Mouse (Mus musculus): ENCODE results near the gene Adamts14.

Adamts14 gene

GRCm38 (mm10) chr10:61273081-61273843 lies at the start of gene Adamts14:
Gene Adamts14, minus strand, starts transcription at chr10:61273438.
- DNase-seq (ENCODE audit: low spot score), result peak; percentile 20

- DNase-seq (ENCODE audit: low spot score), result no peak
Measured at GRCm38 (mm10) chr10:61318527-61318926, 45.3 kb upstream of the Adamts14 start.

- no peak for DNase-seq (ENCODE audit: low spot score)
Measured at GRCm38 (mm10) chr10:61315324-61315880, 42.2 kb upstream of the Adamts14 start.

- DNase-seq (ENCODE audit: low spot score), result no peak
Measured at GRCm38 (mm10) chr10:61313750-61314149, 40.5 kb upstream of the Adamts14 start.

- no peak for DNase-seq (ENCODE audit: low spot score)
Measured at GRCm38 (mm10) chr10:61312754-61313153, 39.5 kb upstream of the Adamts14 start.

GRCm38 (mm10) chr10:61312159-61312558 lies 38.9 kb upstream of the Adamts14 start:
- DNase-seq (ENCODE audit: low spot score), result no peak

- no peak for DNase-seq (ENCODE audit: low spot score)
Measured at GRCm38 (mm10) chr10:61308706-61309320, 35.6 kb upstream of the Adamts14 start.

- DNase-seq (ENCODE audit: low spot score), result no peak
Measured at GRCm38 (mm10) chr10:61305928-61306590, 32.8 kb upstream of the Adamts14 start.

GRCm38 (mm10) chr10:61304046-61304445 lies 30.8 kb upstream of the Adamts14 start:
- no peak for DNase-seq (ENCODE audit: low spot score)

- DNase-seq (ENCODE audit: low spot score), result no peak
Measured at GRCm38 (mm10) chr10:61300996-61301395, 27.8 kb upstream of the Adamts14 start.

- DNase-seq (ENCODE audit: low spot score), result no peak
Measured at GRCm38 (mm10) chr10:61297477-61297876, 24.2 kb upstream of the Adamts14 start, which contains the start of gene Prf1. Gene Prf1, plus strand, starts transcription at chr10:61297833.

GRCm38 (mm10) chr10:61296713-61297445 lies 23.6 kb upstream of the Adamts14 start:
- no peak for DNase-seq (ENCODE audit: low spot score)

GRCm38 (mm10) chr10:61294242-61294641 lies 21.0 kb upstream of the Adamts14 start:
- DNase-seq (ENCODE audit: low spot score), result no peak

GRCm38 (mm10) chr10:61290479-61290878 lies 17.2 kb upstream of the Adamts14 start:
- DNase-seq (ENCODE audit: low spot score), result no peak

- DNase-seq (ENCODE audit: low spot score), result no peak
Measured at GRCm38 (mm10) chr10:61290016-61290415, 16.8 kb upstream of the Adamts14 start.

- DNase-seq (ENCODE audit: low spot score), result peak; percentile 45
Measured at GRCm38 (mm10) chr10:61286246-61286645, 13.0 kb upstream of the Adamts14 start.

GRCm38 (mm10) chr10:61285271-61285670 lies 12.0 kb upstream of the Adamts14 start:
- peak; percentile 54 for DNase-seq (ENCODE audit: low spot score)

GRCm38 (mm10) chr10:61284309-61284708 lies 11.1 kb upstream of the Adamts14 start:
- no peak for DNase-seq (ENCODE audit: low spot score)

- no peak for DNase-seq (ENCODE audit: low spot score)
Measured at GRCm38 (mm10) chr10:61281115-61281514, 7.9 kb upstream of the Adamts14 start.

- peak; percentile 31 for DNase-seq (ENCODE audit: low spot score)
Measured at GRCm38 (mm10) chr10:61277918-61278674, 4.9 kb upstream of the Adamts14 start.

- DNase-seq (ENCODE audit: low spot score), result no peak
Measured at GRCm38 (mm10) chr10:61277051-61277450, 3.8 kb upstream of the Adamts14 start.

Measured in urinary bladder, postnatal 14 days (tissue).